Mouse (Mus musculus): Measurements from ENCODE around the gene Gpx4. TPM values are rescaled to one million over a fixed set of nuclear protein-coding genes. Genes with fewer than 3 reads are reported as not detected.

Gpx4 gene
- polyA plus RNA-seq, 1 experiment from 2014 or later: 508 TPM

GRCm38 (mm10) chr10:80105460-80105859 lies 58.5 kb downstream of the Gpx4 start, which contains the start of gene Sbno2:
Gene Sbno2 (minus strand): TSS chr10:80105571.
- Histone ChIP-seq H3K9ac (replicated peaks; ENCODE audit: low read length) (no peak within 1 kb of the TSS), H3K9me3 (ENCODE audit: control insufficient read depth, low read length) (no peaks in the 10 kb centered on the region), H3K36me3 (ENCODE audit: control insufficient read depth, insufficient read depth, low read length) (no peaks in the 10 kb centered on the region), H3K4me1 (ENCODE audit: control insufficient read depth, insufficient read depth, low read length) (peaks cover 11% of the 10 kb centered on the region), H3K27ac (replicated peaks; ENCODE audit: low read depth, low read length) (no peak within 1 kb of the TSS), H3K4me2 (ENCODE audit: low read length) (no peak within 1 kb of the TSS), H3K27me3 (ENCODE audit: control insufficient read depth, insufficient read depth, low read length) (no peaks in the 10 kb centered on the region), H3K4me3 (replicated peaks; ENCODE audit: low read depth, low read length) (no peak within 1 kb of the TSS)
- DNase-seq (no peak), ATAC-seq (ENCODE audit: low FRiP score, low TSS enrichment) (no peak)
- WGBS: 79% methylated on average over 5 of the region's 5 CpGs

- no peak overlapping the region for H3K4me2 ChIP-seq (ENCODE audit: low read length)
- no peak overlapping the region for H3K4me3 ChIP-seq (replicated peaks; ENCODE audit: low read depth, low read length)
- no peaks in the 10 kb centered on the region for H3K27me3 ChIP-seq (ENCODE audit: control insufficient read depth, insufficient read depth, low read length)
- H3K4me1 ChIP-seq (ENCODE audit: control insufficient read depth, insufficient read depth, low read length): peaks cover 11% of the 10 kb centered on the region
- DNase-seq (no peak), ATAC-seq (ENCODE audit: low FRiP score, low TSS enrichment) (no peak)
- H3K9ac ChIP-seq (replicated peaks; ENCODE audit: low read length): no peak overlapping the region
- 75% methylated on average over 5 of the region's 5 CpGs for WGBS
- no peak overlapping the region for H3K27ac ChIP-seq (replicated peaks; ENCODE audit: low read depth, low read length)
- H3K9me3 ChIP-seq (ENCODE audit: control insufficient read depth, low read length): no peaks in the 10 kb centered on the region
- H3K36me3 ChIP-seq (ENCODE audit: control insufficient read depth, insufficient read depth, low read length): no peaks in the 10 kb centered on the region
These were observed 59.0 kb downstream of the Gpx4 start for GRCm38 (mm10) chr10:80105926-80106325.

Other genes with a start within 250 kb of the Gpx4 start
- 0.45 and 1.5 TPM in 2 replicates for gene Misp, start 226.2 kb upstream of the Gpx4 start, polyA plus RNA-seq (2014; fragmentation: Nextera tagmentation; extraction: Ambion mirVana)
- gene Ptbp1, start 192.7 kb upstream of the Gpx4 start, polyA plus RNA-seq (2014; fragmentation: Nextera tagmentation; extraction: Ambion mirVana): 47.5 and 74.0 TPM in 2 replicates
- gene Prtn3, start 172.7 kb upstream of the Gpx4 start, polyA plus RNA-seq (2014; fragmentation: Nextera tagmentation; extraction: Ambion mirVana): 14.9 and 16.7 TPM in 2 replicates
- gene Plppr3, start 172.5 kb upstream of the Gpx4 start, polyA plus RNA-seq (2014; fragmentation: Nextera tagmentation; extraction: Ambion mirVana): 342 and 375 TPM in 2 replicates
- gene Elane, start 160.9 kb upstream of the Gpx4 start, polyA plus RNA-seq (2014; fragmentation: Nextera tagmentation; extraction: Ambion mirVana): not detected in 2 replicates
- not detected in 2 replicates for gene Cfd, start 156.3 kb upstream of the Gpx4 start, polyA plus RNA-seq (2014; fragmentation: Nextera tagmentation; extraction: Ambion mirVana)
- gene Med16, start 138.2 kb upstream of the Gpx4 start, polyA plus RNA-seq (2014; fragmentation: Nextera tagmentation; extraction: Ambion mirVana): 57.2 and 58.8 TPM in 2 replicates
- gene Gm26602, start 136.3 kb upstream of the Gpx4 start, polyA plus RNA-seq (2014; fragmentation: Nextera tagmentation; extraction: Ambion mirVana): 3.5 and 8.6 TPM in 2 replicates
- 2.4 and 2.9 TPM in 2 replicates for gene Kiss1r, start 130.2 kb upstream of the Gpx4 start, polyA plus RNA-seq (2014; fragmentation: Nextera tagmentation; extraction: Ambion mirVana)
- 220 and 229 TPM in 2 replicates for gene R3hdm4, start 126.0 kb upstream of the Gpx4 start, polyA plus RNA-seq (2014; fragmentation: Nextera tagmentation; extraction: Ambion mirVana)
- 2.4 and 4.0 TPM in 2 replicates for gene Arid3a, start 120.1 kb upstream of the Gpx4 start, polyA plus RNA-seq (2014; fragmentation: Nextera tagmentation; extraction: Ambion mirVana)
- 89.6 and 117 TPM in 2 replicates for gene Wdr18, start 87.0 kb upstream of the Gpx4 start, polyA plus RNA-seq (2014; fragmentation: Nextera tagmentation; extraction: Ambion mirVana)
- 0.39 and 0.53 TPM in 2 replicates for gene Grin3b, start 76.5 kb upstream of the Gpx4 start, polyA plus RNA-seq (2014; fragmentation: Nextera tagmentation; extraction: Ambion mirVana)
- gene Tmem259, start 62.8 kb upstream of the Gpx4 start, polyA plus RNA-seq (2014; fragmentation: Nextera tagmentation; extraction: Ambion mirVana): 20.7 and 28.4 TPM in 2 replicates
- 10.9 and 35.0 TPM in 2 replicates for gene Cnn2, start 58.6 kb upstream of the Gpx4 start, polyA plus RNA-seq (2014; fragmentation: Nextera tagmentation; extraction: Ambion mirVana)
- gene Abca7, start 50.7 kb upstream of the Gpx4 start, polyA plus RNA-seq (2014; fragmentation: Nextera tagmentation; extraction: Ambion mirVana): 3.7 and 4.1 TPM in 2 replicates
- 0.39 and 1.4 TPM in 2 replicates for gene Arhgap45, start 30.5 kb upstream of the Gpx4 start, polyA plus RNA-seq (2014; fragmentation: Nextera tagmentation; extraction: Ambion mirVana)
- 157 and 167 TPM in 2 replicates for gene Polr2e, start 7.4 kb upstream of the Gpx4 start, polyA plus RNA-seq (2014; fragmentation: Nextera tagmentation; extraction: Ambion mirVana)
- gene Sbno2, start 58.4 kb downstream of the Gpx4 start, polyA plus RNA-seq (2014; fragmentation: Nextera tagmentation; extraction: Ambion mirVana): 13.2 and 13.3 TPM in 2 replicates
- gene Stk11, start 68.6 kb downstream of the Gpx4 start, polyA plus RNA-seq (2014; fragmentation: Nextera tagmentation; extraction: Ambion mirVana): 26.5 and 38.7 TPM in 2 replicates
- 407 and 480 TPM in 2 replicates for gene Atp5d, start 91.5 kb downstream of the Gpx4 start, polyA plus RNA-seq (2014; fragmentation: Nextera tagmentation; extraction: Ambion mirVana)
- gene Cbarp, start 93.7 kb downstream of the Gpx4 start, polyA plus RNA-seq (2014; fragmentation: Nextera tagmentation; extraction: Ambion mirVana): 78.9 and 101 TPM in 2 replicates
- 62.6 and 65.6 TPM in 2 replicates for gene Midn, start 101.1 kb downstream of the Gpx4 start, polyA plus RNA-seq (2014; fragmentation: Nextera tagmentation; extraction: Ambion mirVana)
- 295 and 421 TPM in 2 replicates for gene Cirbp, start 118.8 kb downstream of the Gpx4 start, polyA plus RNA-seq (2014; fragmentation: Nextera tagmentation; extraction: Ambion mirVana)
- gene 1600002K03Rik, start 125.8 kb downstream of the Gpx4 start, polyA plus RNA-seq (2014; fragmentation: Nextera tagmentation; extraction: Ambion mirVana): 5.7 and 9.9 TPM in 2 replicates
- 41.9 and 50.1 TPM in 2 replicates for gene Efna2, start 132.3 kb downstream of the Gpx4 start, polyA plus RNA-seq (2014; fragmentation: Nextera tagmentation; extraction: Ambion mirVana)
- 51.5 and 65.4 TPM in 2 replicates for gene Mum1, start 179.3 kb downstream of the Gpx4 start, polyA plus RNA-seq (2014; fragmentation: Nextera tagmentation; extraction: Ambion mirVana)
- 274 and 323 TPM in 2 replicates for gene Ndufs7, start 202.0 kb downstream of the Gpx4 start, polyA plus RNA-seq (2014; fragmentation: Nextera tagmentation; extraction: Ambion mirVana)
- 15.1 and 16.7 TPM in 2 replicates for gene Gamt, start 213.8 kb downstream of the Gpx4 start, polyA plus RNA-seq (2014; fragmentation: Nextera tagmentation; extraction: Ambion mirVana)
- 42.5 and 49.3 TPM in 2 replicates for gene Dazap1, start 214.3 kb downstream of the Gpx4 start, polyA plus RNA-seq (2014; fragmentation: Nextera tagmentation; extraction: Ambion mirVana)
- gene Rps15, start 245.3 kb downstream of the Gpx4 start, polyA plus RNA-seq (2014; fragmentation: Nextera tagmentation; extraction: Ambion mirVana): 622 and 707 TPM in 2 replicates
- 241 and 259 TPM in 2 replicates for gene Apc2, start 248.8 kb downstream of the Gpx4 start, polyA plus RNA-seq (2014; fragmentation: Nextera tagmentation; extraction: Ambion mirVana)

All from midbrain, embryonic 14.5 days (tissue).